Mouse (Mus musculus): ENCODE measurements around the gene Smagp.
A peak's percentile ranks its signal among the peaks of the same experiment; 100 is the strongest.

The Smagp gene

GRCm38 (mm10) chr15:100636700-100637501 lies at the start of gene Smagp:
Smagp (minus strand) TSS chr15:100636940.
- DNase-seq (ENCODE audit: low read depth, low spot score): no peak

GRCm38 (mm10) chr15:100686434-100686833 lies 49.7 kb upstream of the Smagp start:
- no peak for DNase-seq (ENCODE audit: low read depth, low spot score)

GRCm38 (mm10) chr15:100685849-100686248 lies 49.1 kb upstream of the Smagp start:
- no peak for DNase-seq (ENCODE audit: low read depth, low spot score)

GRCm38 (mm10) chr15:100685255-100685654 lies 48.5 kb upstream of the Smagp start:
- DNase-seq (ENCODE audit: low read depth, low spot score): no peak

- DNase-seq (ENCODE audit: low read depth, low spot score): no peak
Observed at GRCm38 (mm10) chr15:100684450-100684849, 47.7 kb upstream of the Smagp start.

GRCm38 (mm10) chr15:100683041-100683440 lies 46.3 kb upstream of the Smagp start:
- peak; percentile 52 for DNase-seq (ENCODE audit: low read depth, low spot score)

GRCm38 (mm10) chr15:100681770-100682169 lies 45.0 kb upstream of the Smagp start:
- no peak for DNase-seq (ENCODE audit: low read depth, low spot score)

- no peak for DNase-seq (ENCODE audit: low read depth, low spot score)
Observed at GRCm38 (mm10) chr15:100680381-100680780, 43.6 kb upstream of the Smagp start.

GRCm38 (mm10) chr15:100679005-100679404 lies 42.3 kb upstream of the Smagp start:
- no peak for DNase-seq (ENCODE audit: low read depth, low spot score)

- no peak for DNase-seq (ENCODE audit: low read depth, low spot score)
Observed at GRCm38 (mm10) chr15:100678581-100678980, 41.8 kb upstream of the Smagp start.

- DNase-seq (ENCODE audit: low read depth, low spot score): no peak
Observed at GRCm38 (mm10) chr15:100677675-100678074, 40.9 kb upstream of the Smagp start.

- no peak for DNase-seq (ENCODE audit: low read depth, low spot score)
Observed at GRCm38 (mm10) chr15:100676521-100676920, 39.8 kb upstream of the Smagp start.

- no peak for DNase-seq (ENCODE audit: low read depth, low spot score)
Observed at GRCm38 (mm10) chr15:100675486-100675885, 38.7 kb upstream of the Smagp start.

GRCm38 (mm10) chr15:100674566-100674965 lies 37.8 kb upstream of the Smagp start:
- no peak for DNase-seq (ENCODE audit: low read depth, low spot score)

- DNase-seq (ENCODE audit: low read depth, low spot score): no peak
Observed at GRCm38 (mm10) chr15:100673585-100674391, 37.0 kb upstream of the Smagp start.

GRCm38 (mm10) chr15:100670833-100671232 lies 34.1 kb upstream of the Smagp start:
- no peak for DNase-seq (ENCODE audit: low read depth, low spot score)

GRCm38 (mm10) chr15:100670004-100670403 lies 33.3 kb upstream of the Smagp start:
- DNase-seq (ENCODE audit: low read depth, low spot score): no peak

- no peak for DNase-seq (ENCODE audit: low read depth, low spot score)
Observed at GRCm38 (mm10) chr15:100669337-100669736, 32.6 kb upstream of the Smagp start, which contains the start of gene Bin2. Bin2 (minus strand) TSS chr15:100669553.

- no peak for DNase-seq (ENCODE audit: low read depth, low spot score)
Observed at GRCm38 (mm10) chr15:100667871-100668545, 31.3 kb upstream of the Smagp start.

- DNase-seq (ENCODE audit: low read depth, low spot score): no peak
Observed at GRCm38 (mm10) chr15:100667420-100667819, 30.7 kb upstream of the Smagp start.

- no peak for DNase-seq (ENCODE audit: low read depth, low spot score)
Observed at GRCm38 (mm10) chr15:100666851-100667250, 30.1 kb upstream of the Smagp start.

- no peak for DNase-seq (ENCODE audit: low read depth, low spot score)
Observed at GRCm38 (mm10) chr15:100666219-100666696, 29.5 kb upstream of the Smagp start.

Data from brain, embryonic 18.5 days (tissue).